Mouse (Mus musculus): ENCODE results near the gene Plrg1. TPM values are rescaled to one million over a fixed set of nuclear protein-coding genes. Genes with fewer than 3 reads are reported as not detected.

Gene Plrg1
- polyA plus RNA-seq, 1 experiment = 59.9 TPM

DNA sequence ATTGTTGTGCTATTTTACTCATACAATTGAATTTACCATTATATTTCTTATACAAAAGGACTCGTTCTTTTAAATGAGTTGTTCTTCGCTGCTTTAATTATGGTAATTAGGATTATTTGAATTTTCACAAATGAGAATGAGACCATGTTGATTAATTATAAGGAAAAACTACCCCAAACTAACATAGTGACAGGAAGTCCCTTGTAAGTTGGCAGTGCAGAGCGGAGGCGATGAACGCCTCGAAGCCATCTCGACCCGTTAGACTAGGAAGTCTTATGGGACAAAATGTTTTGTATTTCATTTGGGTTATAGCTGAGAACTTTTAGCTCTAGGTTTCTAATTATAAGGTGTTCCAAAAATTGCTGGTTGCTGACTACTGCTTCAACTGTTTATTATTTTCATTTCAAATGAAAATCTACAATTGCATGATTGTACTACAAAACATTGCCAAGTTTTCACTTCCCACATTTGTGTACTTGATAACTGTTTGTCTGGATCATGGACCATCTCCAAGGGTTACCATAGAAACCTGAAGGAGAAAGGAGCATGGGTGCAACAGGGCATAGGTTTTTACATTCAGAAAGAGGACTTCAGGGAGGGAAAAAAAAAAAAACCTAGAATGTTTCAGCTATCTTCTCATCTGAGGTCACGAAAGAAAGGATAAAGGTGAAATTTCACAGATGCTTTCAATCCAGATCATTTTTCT, 27.6 kb upstream of the Plrg1 start:
- Histone ChIP-seq H3K27me3 (ENCODE audit: control insufficient read depth, insufficient read depth, insufficient read length) (peaks cover 15% of the 10 kb centered on the region), H3K4me3 (no peak overlapping the region), H3K36me3 (ENCODE audit: control insufficient read depth, insufficient read depth) (no peaks in the 10 kb centered on the region), H3K4me2 (ENCODE audit: low read depth) (no peak overlapping the region), H3K79me2 (ENCODE audit: control insufficient read depth, insufficient read depth) (no peaks in the 10 kb centered on the region), H3ac (ENCODE audit: control insufficient read depth, insufficient read length) (no peak overlapping the region)
- TF ChIP-seq E2F4 (IDR thresholded peaks at IDR 0.05; ENCODE audit: insufficient read depth) (no peak), TCF12 (IDR thresholded peaks at IDR 0.05; ENCODE audit: insufficient read depth, poor library complexity, severe bottlenecking) (no peak), MAX (IDR thresholded peaks at IDR 0.05; ENCODE audit: low read depth) (no peak), SRF (IDR thresholded peaks at IDR 0.05; ENCODE audit: control insufficient read depth, insufficient read length, low read depth) (no peak), USF1 (IDR thresholded peaks at IDR 0.05; ENCODE audit: low read depth) (no peak)

DNA sequence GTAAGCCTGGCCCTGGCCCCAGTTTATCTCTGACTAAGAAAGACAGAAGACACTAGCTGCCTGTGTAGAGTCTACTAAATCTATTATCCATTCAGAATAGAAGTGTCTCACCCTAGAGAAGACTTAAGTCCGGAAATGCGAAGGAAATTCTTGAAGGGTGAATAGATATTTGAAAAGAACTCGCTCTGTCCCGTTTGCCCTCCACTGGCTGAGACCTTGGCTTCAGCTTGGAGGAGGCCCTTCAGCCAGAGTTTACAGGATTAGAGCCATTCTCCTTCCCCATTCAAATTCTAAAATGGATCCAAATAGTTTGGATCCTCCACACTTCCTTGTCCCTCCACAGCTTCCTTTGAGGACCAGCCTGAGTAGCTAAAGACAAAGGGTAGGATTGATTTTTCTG, 25.0 kb upstream of the Plrg1 start:
- H3K79me2 ChIP-seq (ENCODE audit: control insufficient read depth, insufficient read depth) = no peaks in the 10 kb centered on the region
- peaks cover 28% of the 10 kb centered on the region for H3K27me3 ChIP-seq (ENCODE audit: control insufficient read depth, insufficient read depth, insufficient read length)
- TF ChIP-seq E2F4 (IDR thresholded peaks at IDR 0.05; ENCODE audit: insufficient read depth) = no peak
- TF ChIP-seq USF1 (IDR thresholded peaks at IDR 0.05; ENCODE audit: low read depth) = no peak
- TF ChIP-seq MAX (IDR thresholded peaks at IDR 0.05; ENCODE audit: low read depth) = no peak
- TF ChIP-seq MYOG (IDR thresholded peaks at IDR 0.05; ENCODE audit: control insufficient read depth in 1 of 3, insufficient read depth in 1 of 3, insufficient read length in 2 of 3, low read depth in 2 of 3) = no peak
- TF ChIP-seq SRF (IDR thresholded peaks at IDR 0.05; ENCODE audit: control insufficient read depth, insufficient read length, low read depth) = no peak
- TF ChIP-seq TCF3 (IDR thresholded peaks at IDR 0.05; ENCODE audit: insufficient read length, low read depth) = no peak
- no peak for TF ChIP-seq MYOD1 (IDR thresholded peaks at IDR 0.05; ENCODE audit: control insufficient read depth in 1 of 3, insufficient read length in 2 of 3, low read depth in 2 of 3)
- no peak for TF ChIP-seq REST (IDR thresholded peaks at IDR 0.05; ENCODE audit: insufficient read depth, insufficient read length)
- no peak for TF ChIP-seq POLR2AphosphoS2 (IDR thresholded peaks at IDR 0.05; ENCODE audit: insufficient read length, low read depth)
- TF ChIP-seq POLR2A (IDR thresholded peaks at IDR 0.05; ENCODE audit: insufficient read length, low read depth) = no peak
- TF ChIP-seq TCF12 (IDR thresholded peaks at IDR 0.05; ENCODE audit: insufficient read depth, poor library complexity, severe bottlenecking) = no peak
- no peak for TF ChIP-seq CEBPB (IDR thresholded peaks at IDR 0.05; ENCODE audit: insufficient read depth, poor library complexity, severe bottlenecking)
- H3K4me2 ChIP-seq (ENCODE audit: low read depth) = no peak overlapping the region
- no peaks in the 10 kb centered on the region for H3K36me3 ChIP-seq (ENCODE audit: control insufficient read depth, insufficient read depth)
- H3K4me3 ChIP-seq = no peak overlapping the region
- H3ac ChIP-seq (ENCODE audit: control insufficient read depth, insufficient read length) = no peak overlapping the region

DNA sequence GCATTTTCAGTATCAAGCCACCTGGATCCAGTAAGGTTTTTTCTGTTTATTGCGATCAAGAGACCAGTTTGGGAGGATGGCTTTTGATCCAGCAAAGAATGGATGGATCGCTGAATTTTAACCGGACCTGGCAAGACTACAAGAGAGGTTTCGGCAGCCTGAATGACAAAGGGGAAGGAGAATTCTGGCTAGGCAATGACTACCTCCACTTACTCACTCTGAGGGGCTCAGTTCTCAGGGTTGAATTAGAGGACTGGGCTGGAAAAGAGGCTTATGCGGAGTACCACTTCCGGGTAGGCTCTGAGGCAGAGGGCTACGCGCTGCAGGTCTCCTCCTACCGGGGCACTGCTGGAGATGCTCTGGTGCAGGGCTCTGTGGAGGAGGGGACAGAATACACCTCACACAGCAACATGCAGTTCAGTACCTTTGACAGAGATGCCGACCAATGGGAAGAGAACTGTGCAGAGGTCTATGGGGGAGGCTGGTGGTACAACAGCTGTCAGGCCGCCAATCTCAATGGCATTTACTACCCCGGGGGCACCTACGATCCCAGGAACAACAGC, 22.5 kb upstream of the Plrg1 start:
- Histone ChIP-seq H3K79me2 (ENCODE audit: control insufficient read depth, insufficient read depth) (no peaks in the 10 kb centered on the region), H3ac (ENCODE audit: control insufficient read depth, insufficient read length) (no peak overlapping the region), H3K36me3 (ENCODE audit: control insufficient read depth, insufficient read depth) (no peaks in the 10 kb centered on the region), H3K4me3 (no peak overlapping the region), H3K4me2 (ENCODE audit: low read depth) (no peak overlapping the region), H3K27me3 (ENCODE audit: control insufficient read depth, insufficient read depth, insufficient read length) (peaks cover 28% of the 10 kb centered on the region)
- TF ChIP-seq MYOD1 (IDR thresholded peaks at IDR 0.05; ENCODE audit: control insufficient read depth in 1 of 3, insufficient read length in 2 of 3, low read depth in 2 of 3) = no peak

DNA sequence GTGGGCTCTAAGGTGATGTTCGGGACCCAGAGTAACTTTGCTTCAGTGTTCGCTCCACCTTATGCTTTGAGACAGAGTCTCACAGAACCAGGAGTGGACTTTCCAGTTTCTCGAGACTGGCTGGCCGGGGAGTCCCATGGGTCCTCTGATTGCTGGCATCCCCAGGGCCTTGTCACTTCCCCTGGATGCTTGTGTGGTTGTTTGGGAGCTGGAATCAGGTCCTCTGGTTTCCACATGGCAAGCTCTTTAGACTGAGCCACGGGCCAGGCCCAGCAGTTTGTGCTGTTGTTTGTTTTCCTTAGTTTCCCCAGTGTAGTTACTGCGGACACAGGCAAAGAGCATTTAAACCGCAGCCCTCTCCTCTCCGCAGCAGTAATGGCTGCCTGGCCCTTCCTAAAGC, 21.5 kb upstream of the Plrg1 start:
- no peak overlapping the region for H3K4me2 ChIP-seq (ENCODE audit: low read depth)
- no peaks in the 10 kb centered on the region for H3K36me3 ChIP-seq (ENCODE audit: control insufficient read depth, insufficient read depth)
- peaks cover 28% of the 10 kb centered on the region for H3K27me3 ChIP-seq (ENCODE audit: control insufficient read depth, insufficient read depth, insufficient read length)
- TF ChIP-seq POLR2AphosphoS2 (IDR thresholded peaks at IDR 0.05; ENCODE audit: insufficient read length, low read depth) (no peak), USF1 (IDR thresholded peaks at IDR 0.05; ENCODE audit: low read depth) (no peak), POLR2A (IDR thresholded peaks at IDR 0.05; ENCODE audit: insufficient read length, low read depth) (no peak), MYOD1 (IDR thresholded peaks at IDR 0.05; ENCODE audit: control insufficient read depth in 1 of 3, insufficient read length in 2 of 3, low read depth in 2 of 3) (no peak)
- no peak overlapping the region for H3ac ChIP-seq (ENCODE audit: control insufficient read depth, insufficient read length)
- no peaks in the 10 kb centered on the region for H3K79me2 ChIP-seq (ENCODE audit: control insufficient read depth, insufficient read depth)
- no peak overlapping the region for H3K4me3 ChIP-seq

DNA sequence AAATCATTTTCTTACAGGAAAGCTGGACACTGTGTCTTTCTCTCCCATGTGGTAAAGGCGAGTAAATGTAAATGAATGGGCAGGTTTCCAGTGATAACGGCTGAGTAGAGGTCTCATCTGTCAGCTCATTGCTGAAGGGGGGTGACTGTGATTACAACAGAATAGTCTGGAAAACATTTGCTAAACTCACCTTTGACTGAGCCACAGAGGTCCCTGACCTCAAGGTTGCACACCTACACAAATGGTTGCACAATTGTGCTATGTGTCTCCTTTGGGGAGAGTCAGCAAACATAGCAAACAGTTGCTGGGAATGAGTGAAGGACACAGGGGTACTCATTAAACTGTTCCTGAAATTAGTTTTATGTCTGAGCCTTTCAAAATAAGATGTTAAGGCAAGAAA, 16.5 kb upstream of the Plrg1 start:
- Histone ChIP-seq H3K4me3 (no peak overlapping the region), H3K4me2 (ENCODE audit: low read depth) (no peak overlapping the region), H3K27me3 (ENCODE audit: control insufficient read depth, insufficient read depth, insufficient read length) (peaks cover 24% of the 10 kb centered on the region), H3ac (ENCODE audit: control insufficient read depth, insufficient read length) (no peak overlapping the region), H3K36me3 (ENCODE audit: control insufficient read depth, insufficient read depth) (no peaks in the 10 kb centered on the region), H3K79me2 (ENCODE audit: control insufficient read depth, insufficient read depth) (no peaks in the 10 kb centered on the region)
- no peak for TF ChIP-seq USF1 (IDR thresholded peaks at IDR 0.05; ENCODE audit: low read depth)
- no peak for TF ChIP-seq CEBPB (IDR thresholded peaks at IDR 0.05; ENCODE audit: insufficient read depth, poor library complexity, severe bottlenecking)
- no peak for TF ChIP-seq MYOG (IDR thresholded peaks at IDR 0.05; ENCODE audit: control insufficient read depth in 1 of 3, insufficient read depth in 1 of 3, insufficient read length in 2 of 3, low read depth in 2 of 3)
- no peak for TF ChIP-seq REST (IDR thresholded peaks at IDR 0.05; ENCODE audit: insufficient read depth, insufficient read length)
- TF ChIP-seq MYOD1 (IDR thresholded peaks at IDR 0.05; ENCODE audit: control insufficient read depth in 1 of 3, insufficient read length in 2 of 3, low read depth in 2 of 3) = no peak
- no peak for TF ChIP-seq TCF12 (IDR thresholded peaks at IDR 0.05; ENCODE audit: insufficient read depth, poor library complexity, severe bottlenecking)
- TF ChIP-seq POLR2A (IDR thresholded peaks at IDR 0.05; ENCODE audit: insufficient read length, low read depth) = no peak
- no peak for TF ChIP-seq TCF3 (IDR thresholded peaks at IDR 0.05; ENCODE audit: insufficient read length, low read depth)
- TF ChIP-seq SRF (IDR thresholded peaks at IDR 0.05; ENCODE audit: control insufficient read depth, insufficient read length, low read depth) = no peak
- TF ChIP-seq E2F4 (IDR thresholded peaks at IDR 0.05; ENCODE audit: insufficient read depth) = no peak
- TF ChIP-seq POLR2AphosphoS2 (IDR thresholded peaks at IDR 0.05; ENCODE audit: insufficient read length, low read depth) = no peak
- no peak for TF ChIP-seq MAX (IDR thresholded peaks at IDR 0.05; ENCODE audit: low read depth)
